28 mouse cellular contexts compared by ENCODE assay signal in genomic region chr11:121339647-121340046, GRCm38 (mm10). TPM values are rescaled to one million over a fixed set of nuclear protein-coding genes. Genes with fewer than 3 reads are reported as not detected.
DNase-seq lines count a peak whose midpoint lies in the region; ATAC-seq lines count a peak whose summit lies in the region.
"Had no signal": no experiment of that assay in that cellular context is flagged by ENCODE, and none has a peak within 500 bp of the region (broad histone marks: within the 10 kb centered on the region; RNA-seq: fewer than 3 reads in every experiment).

No protein-coding gene starts in this region.

- no peak overlapping the region for H3K27ac ChIP-seq in heart, embryonic 11.5 days (ENCODE audit: low read depth, low read length)
- 0 out of 2 replicates have a peak overlapping the region, but pooled peaks have one; percentile 38 for H3K27ac ChIP-seq in liver, embryonic 15.5 days (replicated peaks)
- H3K27ac ChIP-seq in liver, embryonic 12.5 days, result no peak overlapping the region
- H3K27ac ChIP-seq: embryonic facial prominence, embryonic 12.5 days; embryonic facial prominence, embryonic 15.5 days; forebrain, embryonic 13.5 days; gastrocnemius, adult 2 months; hindbrain, embryonic 14.5 days; hindbrain, postnatal 0 days had no signal

- no peak overlapping the region for H3K9ac ChIP-seq in heart, embryonic 11.5 days (ENCODE audit: low read depth, low read length)
- no peak overlapping the region for H3K9ac ChIP-seq in liver, embryonic 15.5 days
- H3K9ac ChIP-seq in liver, embryonic 12.5 days, result no peak overlapping the region
- H3K9ac ChIP-seq: embryonic facial prominence, embryonic 12.5 days; embryonic facial prominence, embryonic 15.5 days; forebrain, embryonic 13.5 days; heart, embryonic 13.5 days; hindbrain, embryonic 14.5 days had no signal

- no peak overlapping the region for H3K4me3 ChIP-seq in heart, embryonic 11.5 days (ENCODE audit: low read depth, low read length)
- H3K4me3 ChIP-seq in liver, embryonic 15.5 days (replicated peaks), result no peak overlapping the region
- H3K4me3 ChIP-seq in liver, embryonic 12.5 days, result no peak overlapping the region
- H3K4me3 ChIP-seq: embryonic facial prominence, embryonic 12.5 days; embryonic facial prominence, embryonic 15.5 days; forebrain, embryonic 13.5 days; gastrocnemius, adult 2 months; heart, embryonic 13.5 days had no signal

- peak; percentile 9 for DNase-seq in heart, adult 11 months
- DNase-seq in frontal cortex, postnatal 36 days (ENCODE audit: low spot score in 2 of 2), result no peak
- no peak for DNase-seq in spleen, postnatal 4 days (ENCODE audit: low spot score in 2 of 2)
- DNase-seq: adrenal gland, postnatal 10 days; adrenal gland, postnatal 36 days; cerebellum, adult 18-20 months; cerebellum, adult 9-10 months; cerebellum, postnatal 14 days; gastrocnemius, adult 2 months; gastrocnemius, postnatal 14 days; heart, adult 18-20 months; heart, postnatal 14 days; heart, postnatal 4 days had no signal

- 93% methylated on average over 1 of the region's 1 CpGs for WGBS in heart, embryonic 11.5 days (ENCODE audit: insufficient replicate concordance)
- WGBS in liver, embryonic 15.5 days (ENCODE audit: insufficient replicate concordance), result 50% methylated on average over 1 of the region's 1 CpGs
- 40% methylated on average over 1 of the region's 1 CpGs for WGBS in liver, embryonic 12.5 days (ENCODE audit: insufficient replicate concordance)

- H3K27me3 ChIP-seq in heart, embryonic 11.5 days (ENCODE audit: control insufficient read depth, insufficient read depth, low read length), result no peaks in the 10 kb centered on the region
- no peaks in the 10 kb centered on the region for H3K27me3 ChIP-seq in liver, embryonic 15.5 days
- H3K27me3 ChIP-seq in liver, embryonic 12.5 days (replicated peaks), result no peaks in the 10 kb centered on the region
- H3K27me3 ChIP-seq: embryonic facial prominence, embryonic 12.5 days; embryonic facial prominence, embryonic 15.5 days; forebrain, embryonic 13.5 days; heart, embryonic 13.5 days; Patski had no signal

- ATAC-seq in heart, embryonic 11.5 days (replicated peaks; ENCODE audit: insufficient number of reproducible peaks, low FRiP score, low TSS enrichment), result no peak
- ATAC-seq in liver, embryonic 15.5 days (ENCODE audit: insufficient read depth), result no peak
- no peak for ATAC-seq in liver, embryonic 12.5 days
- peak; percentile 54; the same call in 1 of the 2 replicates for ATAC-seq in megakaryocyte, adult 5-6 weeks (ENCODE audit: poor library complexity, severe bottlenecking)
- ATAC-seq: CD4-positive, CD25-positive, alpha-beta regulatory T cell, adult 4 months; forebrain, embryonic 13.5 days; forebrain, embryonic 16.5 days; hindbrain, postnatal 0 days; inflammation-experienced regulatory T-cells, adult 6 months; Patski had no signal

- no peaks in the 10 kb centered on the region for H3K4me1 ChIP-seq in heart, embryonic 11.5 days (ENCODE audit: control insufficient read depth, insufficient read depth, low read length)
- H3K4me1 ChIP-seq in liver, embryonic 15.5 days (replicated peaks), result peaks cover 25% of the 10 kb centered on the region
- peaks cover 35% of the 10 kb centered on the region for H3K4me1 ChIP-seq in liver, embryonic 12.5 days
- H3K4me1 ChIP-seq: embryonic facial prominence, embryonic 12.5 days; embryonic facial prominence, embryonic 15.5 days; forebrain, embryonic 13.5 days had no signal

- H3K4me2 ChIP-seq in heart, embryonic 11.5 days, result no peak overlapping the region
- no peak overlapping the region for H3K4me2 ChIP-seq in liver, embryonic 15.5 days
- H3K4me2 ChIP-seq in liver, embryonic 12.5 days, result no peak overlapping the region
- H3K4me2 ChIP-seq: embryonic facial prominence, embryonic 12.5 days; embryonic facial prominence, embryonic 15.5 days; forebrain, embryonic 13.5 days; heart, embryonic 13.5 days; hindbrain, embryonic 14.5 days had no signal

- no peaks in the 10 kb centered on the region for H3K9me3 ChIP-seq in heart, embryonic 11.5 days (replicated peaks; ENCODE audit: control insufficient read depth, low read length)
- no peaks in the 10 kb centered on the region for H3K9me3 ChIP-seq in liver, embryonic 15.5 days (replicated peaks)
- H3K9me3 ChIP-seq in liver, embryonic 12.5 days (replicated peaks), result no peaks in the 10 kb centered on the region
- H3K9me3 ChIP-seq: embryonic facial prominence, embryonic 12.5 days; embryonic facial prominence, embryonic 15.5 days; forebrain, embryonic 13.5 days; heart, embryonic 13.5 days had no signal

- peaks cover 3% of the 10 kb centered on the region for H3K36me3 ChIP-seq in heart, embryonic 11.5 days (ENCODE audit: control insufficient read depth, insufficient read depth, low read length)
- peaks cover 55% of the 10 kb centered on the region for H3K36me3 ChIP-seq in liver, embryonic 15.5 days (replicated peaks)
- H3K36me3 ChIP-seq in liver, embryonic 12.5 days, result peaks cover 61% of the 10 kb centered on the region

RNA-seq across cellular contexts. Expression of gene Wdr45b, which starts 14.6 kb away (rescaled TPM):
- 84.8 and 88.8 TPM in 2 replicates for polyA plus RNA-seq in heart, embryonic 11.5 days (2014; fragmentation: Nextera tagmentation; extraction: Ambion mirVana)
- polyA plus RNA-seq in liver, embryonic 15.5 days (2015; fragmentation: Nextera tagmentation; extraction: Ambion mirVana), result 18.5 and 20.1 TPM in 2 replicates
- polyA plus RNA-seq in liver, embryonic 12.5 days (2016; fragmentation: Nextera tagmentation; extraction: Ambion mirVana), result 29.4 and 31.1 TPM in 2 replicates
- 48.1 and 56.5 TPM in 2 replicates for total RNA-seq in megakaryocyte, adult 5-6 weeks (2015)
- total RNA-seq in megakaryocyte, adult 5-6 weeks (2017), result 52.1 and 55.1 TPM in 2 replicates

RNA-seq across cellular contexts. Expression of gene Rab40b, which starts 48.4 kb away (rescaled TPM):
- 3.4 and 4.5 TPM in 2 replicates for polyA plus RNA-seq in heart, embryonic 11.5 days (2014; fragmentation: Nextera tagmentation; extraction: Ambion mirVana)
- polyA plus RNA-seq in liver, embryonic 15.5 days (2015; fragmentation: Nextera tagmentation; extraction: Ambion mirVana), result 1.3 and 1.4 TPM in 2 replicates
- 0.63 and 0.87 TPM in 2 replicates for polyA plus RNA-seq in liver, embryonic 12.5 days (2016; fragmentation: Nextera tagmentation; extraction: Ambion mirVana)
- total RNA-seq in megakaryocyte, adult 5-6 weeks (2015), result 0.39 TPM in 1 of 2 replicates, not detected in the other
- not detected in 2 replicates for total RNA-seq in megakaryocyte, adult 5-6 weeks (2017)
- total RNA-seq: ES-E14 had no signal
- polyA plus RNA-seq: CD4-positive, CD25-positive, alpha-beta regulatory T cell, adult 4 months had no signal
